Mouse (Mus musculus): ENCODE results near the gene Plxnc1. TPM values are rescaled to one million over a fixed set of nuclear protein-coding genes. Genes with fewer than 3 reads are reported as not detected.
A peak's percentile ranks its signal among the peaks of the same experiment; 100 is the strongest.

The Plxnc1 gene
- total RNA-seq, 2 experiments from 2014 or later, result 46.2 to 49.9 TPM

DNA sequence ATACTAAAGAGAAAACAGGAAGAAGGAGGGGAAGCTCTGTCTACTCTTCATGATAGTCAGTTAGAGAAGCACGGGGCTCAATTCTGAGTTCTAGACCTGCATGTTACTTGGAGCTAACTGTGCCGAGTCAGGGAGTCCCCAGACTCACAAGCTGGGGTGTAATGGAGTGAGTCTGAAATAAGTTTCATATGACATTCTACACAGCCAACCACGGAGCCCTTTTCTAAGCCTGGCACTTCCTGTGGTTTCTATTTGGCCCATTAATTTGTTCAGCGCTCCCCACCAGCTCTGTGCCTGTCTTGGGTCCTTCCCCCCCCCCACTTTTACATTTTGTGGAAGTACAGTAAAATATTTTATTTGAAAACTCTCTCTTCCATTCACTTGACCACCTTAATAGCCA is 27.3 kb downstream of the Plxnc1 start:
- no peak overlapping the region for H3K4me3 ChIP-seq
- intact Hi-C loops (cut with DNase I), result no loop called here
- no peak for DNase-seq (ENCODE audit: extremely low spot score in 1 of 2, low spot score in 2 of 2)
- no peak for TF ChIP-seq CTCF (IDR thresholded peaks at IDR 0.05)
- H3K27ac ChIP-seq, result no peak overlapping the region

DNA sequence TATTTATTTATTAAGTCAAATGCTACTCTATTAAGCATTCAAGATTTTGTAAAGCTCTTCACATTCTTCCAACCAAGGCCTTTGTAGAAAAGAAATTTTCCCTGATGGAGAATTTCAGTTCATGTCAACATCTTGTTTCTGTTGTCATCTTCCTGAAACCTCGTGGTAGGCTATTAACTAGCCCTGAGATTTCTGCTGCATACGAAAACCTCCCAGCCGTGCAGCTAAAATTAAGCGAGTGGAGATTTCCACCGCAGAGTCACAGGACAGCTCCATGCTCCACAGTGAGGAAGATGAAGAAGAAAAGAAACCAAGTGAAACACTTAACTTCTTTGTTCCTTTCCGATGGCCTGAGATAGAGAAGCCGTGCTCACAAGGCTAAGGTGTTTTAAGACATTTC is 28.0 kb downstream of the Plxnc1 start:
- DNase-seq (ENCODE audit: extremely low spot score in 1 of 2, low spot score in 2 of 2), result no peak
- no peak for TF ChIP-seq CTCF (IDR thresholded peaks at IDR 0.05)
- intact Hi-C loops (cut with DNase I), result no loop called here
- no peak overlapping the region for H3K4me3 ChIP-seq
- peak overlapping the region; percentile 50; the same call in 1 of the 2 replicates for H3K27ac ChIP-seq

GRCm38 (mm10) chr10:94915746-94916145 is 28.9 kb downstream of the Plxnc1 start:
- no peak for DNase-seq (ENCODE audit: extremely low spot score in 1 of 2, low spot score in 2 of 2)
- H3K4me3 ChIP-seq, result no peak overlapping the region
- intact Hi-C loops (cut with DNase I), result no loop called here
- H3K27ac ChIP-seq, result no peak overlapping the region
- no peak for TF ChIP-seq CTCF (IDR thresholded peaks at IDR 0.05)

DNA sequence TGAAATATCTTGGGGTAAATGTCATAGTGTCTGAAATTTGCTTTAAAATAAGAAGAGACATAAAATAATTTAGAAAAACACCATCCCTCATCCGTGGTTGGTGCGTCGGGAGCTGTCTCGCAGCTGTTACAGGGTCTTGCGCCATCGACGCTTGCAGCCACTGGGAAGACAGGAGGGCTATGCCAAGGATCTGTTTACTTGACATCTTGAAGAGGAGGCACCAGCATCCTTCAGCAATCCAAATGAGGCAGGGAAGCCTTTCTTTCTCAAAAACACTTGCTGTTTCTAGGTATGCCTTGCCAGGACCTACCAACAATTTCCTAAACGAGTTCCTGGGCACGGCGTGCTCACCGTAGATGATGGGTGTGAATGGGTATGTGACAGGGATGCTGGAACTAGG is 30.6 kb downstream of the Plxnc1 start:
- DNase-seq (ENCODE audit: extremely low spot score in 1 of 2, low spot score in 2 of 2), result no peak
- intact Hi-C loops (cut with DNase I), result no loop called here
- Histone ChIP-seq H3K4me3 (no peak overlapping the region), H3K27ac (no peak overlapping the region)
- no peak for TF ChIP-seq CTCF (IDR thresholded peaks at IDR 0.05)

DNA sequence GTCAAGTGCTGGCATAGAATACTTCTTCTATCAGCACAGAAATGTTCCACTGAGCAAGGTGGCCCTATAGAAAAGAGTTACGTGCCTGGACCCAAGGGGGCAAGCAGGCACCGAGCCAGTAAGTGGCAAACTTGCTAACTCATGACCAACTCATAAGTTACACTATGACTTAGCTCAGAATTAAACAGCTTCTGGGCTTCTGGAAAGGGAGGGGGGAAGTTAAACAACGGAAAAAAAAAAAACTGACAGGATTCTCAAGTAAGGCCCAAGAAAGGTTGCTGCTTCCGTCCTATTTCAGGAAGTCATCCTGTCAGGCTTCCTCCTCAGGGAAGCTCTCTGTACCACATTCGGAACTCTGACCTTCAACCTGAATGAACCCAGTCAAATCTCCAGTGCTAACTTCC is 31.3 kb downstream of the Plxnc1 start:
- Histone ChIP-seq H3K4me3 (no peak overlapping the region), H3K27ac (no peak overlapping the region)
- intact Hi-C loops (cut with DNase I), result no loop called here
- DNase-seq (ENCODE audit: extremely low spot score in 1 of 2, low spot score in 2 of 2), result no peak
- TF ChIP-seq CTCF (IDR thresholded peaks at IDR 0.05), result no peak

- DNase-seq (ENCODE audit: extremely low spot score in 1 of 2, low spot score in 2 of 2), result no peak
- TF ChIP-seq CTCF (IDR thresholded peaks at IDR 0.05), result no peak
- intact Hi-C loops (cut with DNase I), result no loop called here
Measured at GRCm38 (mm10) chr10:94912551-94912950, 32.1 kb downstream of the Plxnc1 start.

GRCm38 (mm10) chr10:94911102-94911501 is 33.5 kb downstream of the Plxnc1 start:
- intact Hi-C loops (cut with DNase I), result no loop called here

More at GRCm38 (mm10) chr10:94912551-94912950, 32.1 kb downstream of the Plxnc1 start:
- no peak overlapping the region for H3K27ac ChIP-seq
- H3K4me3 ChIP-seq, result no peak overlapping the region

GRCm38 (mm10) chr10:94910570-94910969 is 34.1 kb downstream of the Plxnc1 start:
- no peak overlapping the region for H3K27ac ChIP-seq
- no peak overlapping the region for H3K4me3 ChIP-seq
- TF ChIP-seq CTCF (IDR thresholded peaks at IDR 0.05), result no peak
- intact Hi-C loops (cut with DNase I), result no loop called here
- DNase-seq (ENCODE audit: extremely low spot score in 1 of 2, low spot score in 2 of 2), result no peak

More at GRCm38 (mm10) chr10:94911102-94911501, 33.5 kb downstream of the Plxnc1 start:
- H3K4me3 ChIP-seq, result no peak overlapping the region
- DNase-seq (ENCODE audit: extremely low spot score in 1 of 2, low spot score in 2 of 2), result no peak
- H3K27ac ChIP-seq, result no peak overlapping the region
- no peak for TF ChIP-seq CTCF (IDR thresholded peaks at IDR 0.05)

GRCm38 (mm10) chr10:94909789-94910188 is 34.8 kb downstream of the Plxnc1 start:
- no peak overlapping the region for H3K27ac ChIP-seq
- H3K4me3 ChIP-seq, result no peak overlapping the region
- intact Hi-C loops (cut with DNase I), result no loop called here
- TF ChIP-seq CTCF (IDR thresholded peaks at IDR 0.05), result no peak
- no peak for DNase-seq (ENCODE audit: extremely low spot score in 1 of 2, low spot score in 2 of 2)

DNA sequence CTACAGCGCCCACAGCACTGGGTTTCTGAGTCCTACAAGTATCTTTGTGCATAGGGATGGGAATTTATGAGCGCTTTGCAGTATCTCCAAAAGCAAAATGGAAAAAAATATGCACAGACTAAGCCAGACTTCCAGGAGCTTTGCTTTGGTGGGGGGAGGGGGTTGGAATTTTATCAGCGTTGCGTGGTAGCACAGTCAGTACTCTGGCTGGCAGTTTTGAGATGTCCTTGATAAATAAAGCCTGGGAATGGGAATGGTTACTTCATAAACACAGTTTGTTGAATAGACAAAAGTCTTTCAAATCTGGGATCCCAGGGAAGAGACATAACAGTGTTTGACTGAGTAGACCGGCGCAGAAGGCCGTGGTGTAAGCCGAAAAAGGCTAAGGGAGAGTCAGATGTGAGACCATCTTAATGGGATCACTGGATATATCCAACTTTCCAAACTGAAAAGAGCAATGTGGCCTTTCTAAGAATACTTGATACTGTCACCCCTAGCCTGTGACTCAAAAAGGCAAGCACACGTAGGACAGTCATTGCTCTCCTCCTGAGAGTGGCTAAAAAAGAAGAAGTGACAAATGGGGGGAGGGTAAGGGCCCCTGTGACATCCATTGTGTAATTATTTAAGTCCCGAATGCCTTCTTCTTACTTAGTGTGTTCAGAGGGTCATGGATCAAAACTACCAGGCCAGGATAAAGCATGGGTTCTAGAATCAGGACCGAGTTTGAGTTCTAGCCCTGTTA is 35.5 kb downstream of the Plxnc1 start:
- no peak overlapping the region for H3K4me3 ChIP-seq
- no peak for TF ChIP-seq CTCF (IDR thresholded peaks at IDR 0.05)
- DNase-seq (ENCODE audit: extremely low spot score in 1 of 2, low spot score in 2 of 2), result no peak
- H3K27ac ChIP-seq, result no peak overlapping the region
- intact Hi-C loops (cut with DNase I), result no loop called here

DNA sequence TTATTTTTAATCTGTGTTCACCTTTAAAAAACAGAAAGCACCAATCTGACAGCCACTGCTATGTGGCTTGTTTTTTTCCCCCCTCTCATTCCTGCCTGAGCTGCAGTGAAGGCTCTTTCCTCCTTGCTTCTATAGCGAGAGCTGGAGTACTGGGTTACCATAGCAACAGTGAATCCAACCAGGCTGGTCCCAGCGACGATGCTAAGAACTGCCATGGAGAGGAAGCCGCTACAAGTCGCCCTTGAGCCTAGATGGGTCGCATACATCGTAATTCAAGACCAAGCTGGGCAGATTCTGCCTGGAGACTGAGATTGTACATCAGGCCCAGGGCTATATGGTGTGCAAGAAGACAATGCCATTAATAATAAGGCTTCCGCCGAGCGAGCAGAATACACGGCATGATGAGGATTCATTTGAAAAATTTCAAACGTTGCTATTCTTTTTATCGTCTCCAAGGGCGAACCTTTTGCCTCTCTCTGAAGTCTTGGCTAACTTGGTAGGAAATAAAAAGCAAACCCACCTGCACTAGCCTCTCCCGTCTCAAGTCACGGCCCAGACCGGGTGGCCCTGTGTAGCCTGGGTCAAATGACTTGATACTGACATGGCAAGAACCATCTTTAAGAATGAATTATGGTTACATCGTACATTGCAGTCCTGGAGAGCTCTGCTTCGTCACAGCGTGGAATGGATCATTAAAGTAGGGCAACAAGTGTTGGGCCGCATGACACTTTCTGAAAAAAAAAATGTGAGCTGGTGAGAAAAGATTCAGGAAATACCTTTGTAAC is 38.8 kb downstream of the Plxnc1 start:
- DNase-seq (ENCODE audit: extremely low spot score in 1 of 2, low spot score in 2 of 2), result peak; percentile 61 to 74
- intact Hi-C loops (cut with DNase I), result loop anchor here (1.0 kb wide), 1 partner anchor 38 kb away; the partner anchor contains the start of gene Plxnc1
- H3K4me3 ChIP-seq, result peak overlapping the region; percentile 35

DNA sequence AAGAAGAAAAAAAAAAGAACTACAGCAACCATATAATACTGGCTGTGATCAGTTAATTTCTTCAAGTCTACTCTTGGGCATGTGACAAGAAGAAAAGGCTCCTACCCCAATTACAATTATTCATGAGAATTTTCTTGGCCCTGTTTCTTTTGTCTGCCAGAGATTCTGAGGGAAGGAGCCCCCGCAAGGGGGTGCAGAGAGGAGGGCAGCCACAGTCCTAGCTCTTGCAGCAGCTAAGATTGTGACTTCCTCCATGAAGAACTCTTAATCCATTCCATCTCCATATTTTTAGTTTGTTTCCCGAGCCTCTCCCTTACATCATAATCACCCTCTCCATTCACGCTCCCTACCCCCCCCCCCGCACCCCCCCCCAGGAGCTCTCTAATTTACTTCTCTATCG is 39.4 kb downstream of the Plxnc1 start:
- Histone ChIP-seq H3K27ac (peak overlapping the region; percentile 88), H3K4me3 (peak overlapping the region; percentile 35)
- no peak; the same call in none of the 2 replicates for TF ChIP-seq CTCF (IDR thresholded peaks at IDR 0.05)
- intact Hi-C loops (cut with DNase I), result loop anchor here (1.0 kb wide), 1 partner anchor 39 kb away; the partner anchor contains the start of gene Plxnc1
- DNase-seq (ENCODE audit: extremely low spot score in 1 of 2, low spot score in 2 of 2), result peak in 1 of 2 experiments; percentile 39

More for the DNA sequence above, 38.8 kb downstream of the Plxnc1 start:
- peak overlapping the region; percentile 88 for H3K27ac ChIP-seq
- no peak for TF ChIP-seq CTCF (IDR thresholded peaks at IDR 0.05)
